Mouse (Mus musculus) kidney, embryonic 14.5 days (tissue): ENCODE data around the gene Pcare. TPM values are rescaled to one million over a fixed set of nuclear protein-coding genes. Genes with fewer than 3 reads are reported as not detected.

Experiments
- ATAC-seq: fragments of 200-750 bp; cut with Nextera tagmentation; 2 replicates; pipeline ENCODE4 v1.8.0; 2017; ENCODE audit warnings: moderate number of reproducible peaks, mild to moderate bottlenecking, moderate TSS enrichment, moderate library complexity; ENCODE audit not compliant: low FRiP score, low TSS enrichment
- H3K27ac ChIP-seq: fragments of 300-500 bp; sonication (generic); 2 replicates; pipeline ENCODE4 v1.5.1; 2014; ENCODE audit warnings: low read depth, mild to moderate bottlenecking, low read length, moderate library complexity, mixed read lengths
- H3K27me3 ChIP-seq: fragments of 300-500 bp; sonication (generic); 2 replicates; pipeline ENCODE4 v1.6.1; 2014; ENCODE audit warnings: mild to moderate bottlenecking, low read length; ENCODE audit not compliant: control insufficient read depth, insufficient read depth
- H3K36me3 ChIP-seq: fragments of 300-500 bp; sonication (generic); 2 replicates; pipeline ENCODE4 v1.6.1; 2014; ENCODE audit warnings: low read length, mixed read lengths; ENCODE audit not compliant: control insufficient read depth, insufficient read depth
- H3K4me1 ChIP-seq: fragments of 300-500 bp; sonication (generic); 2 replicates; pipeline ENCODE4 v1.6.1; 2014; ENCODE audit warnings: low read length, mixed read lengths; ENCODE audit not compliant: control insufficient read depth, insufficient read depth
- H3K4me2 ChIP-seq: fragments of 300-500 bp; sonication (generic); replicated peaks from 2 replicates; pipeline ENCODE4 v1.6.1; 2014; ENCODE audit warnings: low read depth, mild to moderate bottlenecking, low read length
- H3K4me3 ChIP-seq: fragments of 300-500 bp; sonication (generic); 2 replicates; pipeline ENCODE4 v1.5.1; 2014; ENCODE audit warnings: mild to moderate bottlenecking, low read length
- H3K9ac ChIP-seq: fragments of 300-500 bp; sonication (generic); 2 replicates; pipeline ENCODE4 v1.6.1; 2014; ENCODE audit warnings: low read depth, mild to moderate bottlenecking, low read length, moderate library complexity
- H3K9me3 ChIP-seq: fragments of 300-500 bp; sonication (generic); 2 replicates; pipeline ENCODE4 v1.6.1; 2016; ENCODE audit warnings: low read length; ENCODE audit not compliant: control insufficient read depth
- WGBS: fragments of 180-500 bp; shearing (Covaris S2); extraction: QIAGEN DNeasy Blood & Tissue Kit; methylation state at CpG from one replicate; pipeline ENCODE4 v1.1.7; 2014; 5-methylcytosine and 5-hydroxymethylcytosine counted together
- polyA plus RNA-seq: library from polyadenylated mRNA; unstranded; fragments of >200 nt; fragmentation: Nextera tagmentation; extraction: Ambion mirVana; gene quantifications from 2 replicates; pipeline ENCODE4 v1.2.1, GENCODE M21; 2014

Gene Pcare
- polyA plus RNA-seq, 1 experiment from 2014 or later: not detected

DNA sequence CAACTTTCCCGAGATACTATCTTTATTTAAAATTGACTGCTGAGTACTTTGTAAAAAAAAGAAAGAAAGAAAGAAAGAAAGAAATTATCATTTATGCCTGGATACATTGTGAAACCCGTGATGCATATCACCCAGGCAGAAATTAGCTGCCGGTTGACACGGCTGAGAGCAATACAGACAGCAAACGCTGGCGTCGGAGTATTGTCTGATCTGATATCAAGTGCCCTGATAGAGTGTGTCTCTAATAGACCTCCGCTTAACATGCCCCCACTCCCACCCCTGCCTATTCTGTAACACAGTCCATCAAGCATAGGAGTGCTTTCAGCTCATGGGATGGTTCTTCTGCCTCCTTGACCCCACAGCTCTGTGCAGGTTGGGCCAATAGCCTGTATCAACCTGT, 5.1 kb downstream of the Pcare start:
- H3K9ac ChIP-seq: no peak overlapping the region
- H3K4me3 ChIP-seq: no peak overlapping the region
- no peak overlapping the region for H3K4me2 ChIP-seq
- WGBS: 41% methylated on average over 8 of the region's 8 CpGs
- H3K27ac ChIP-seq: no peak overlapping the region
- no peaks in the 10 kb centered on the region for H3K27me3 ChIP-seq
- ATAC-seq: peak; percentile 66; the same call in 1 of the 2 replicates
- no peaks in the 10 kb centered on the region for H3K36me3 ChIP-seq
- no peaks in the 10 kb centered on the region for H3K9me3 ChIP-seq
- H3K4me1 ChIP-seq: peaks cover 4% of the 10 kb centered on the region; the same call in 1 of the 2 replicates

GRCm38 (mm10) chr17:71746114-71746513, 6.6 kb downstream of the Pcare start:
- H3K4me1 ChIP-seq: peaks cover 4% of the 10 kb centered on the region; the same call in 1 of the 2 replicates
- no peaks in the 10 kb centered on the region for H3K27me3 ChIP-seq
- H3K4me2 ChIP-seq: no peak overlapping the region
- no peak overlapping the region for H3K4me3 ChIP-seq
- H3K36me3 ChIP-seq: no peaks in the 10 kb centered on the region
- H3K9ac ChIP-seq: no peak overlapping the region
- 48% methylated on average over 9 of the region's 9 CpGs for WGBS
- no peak for ATAC-seq
- no peak overlapping the region for H3K27ac ChIP-seq
- no peaks in the 10 kb centered on the region for H3K9me3 ChIP-seq

- Histone ChIP-seq H3K36me3 (no peaks in the 10 kb centered on the region), H3K27ac (no peak overlapping the region), H3K4me1 (peaks cover 4% of the 10 kb centered on the region; the same call in 1 of the 2 replicates), H3K4me2 (no peak overlapping the region), H3K4me3 (no peak overlapping the region), H3K9me3 (no peaks in the 10 kb centered on the region), H3K9ac (no peak overlapping the region), H3K27me3 (no peaks in the 10 kb centered on the region)
- WGBS: 36% methylated on average over 5 of the region's 5 CpGs
- no peak for ATAC-seq
Observed at GRCm38 (mm10) chr17:71742935-71743334, 9.8 kb downstream of the Pcare start.

- H3K9ac ChIP-seq: no peak overlapping the region
- H3K27ac ChIP-seq: no peak overlapping the region
- H3K27me3 ChIP-seq: no peaks in the 10 kb centered on the region
- no peak overlapping the region for H3K4me2 ChIP-seq
- no peak for ATAC-seq
- WGBS: 82% methylated on average over 3 of the region's 3 CpGs
- H3K4me1 ChIP-seq: no peaks in the 10 kb centered on the region
- H3K9me3 ChIP-seq: no peaks in the 10 kb centered on the region
- no peaks in the 10 kb centered on the region for H3K36me3 ChIP-seq
- no peak overlapping the region for H3K4me3 ChIP-seq
Observed at GRCm38 (mm10) chr17:71742156-71742555, 10.5 kb downstream of the Pcare start.

- 65% methylated on average over 3 of the region's 3 CpGs for WGBS
- no peak for ATAC-seq
- no peak overlapping the region for H3K9ac ChIP-seq
- H3K36me3 ChIP-seq: no peaks in the 10 kb centered on the region
- no peak overlapping the region for H3K4me3 ChIP-seq
- H3K4me2 ChIP-seq: no peak overlapping the region
- H3K9me3 ChIP-seq: no peaks in the 10 kb centered on the region
- H3K4me1 ChIP-seq: no peaks in the 10 kb centered on the region
- H3K27ac ChIP-seq: no peak overlapping the region
- H3K27me3 ChIP-seq: no peaks in the 10 kb centered on the region
Observed at GRCm38 (mm10) chr17:71736442-71736841, 16.3 kb downstream of the Pcare start.

DNA sequence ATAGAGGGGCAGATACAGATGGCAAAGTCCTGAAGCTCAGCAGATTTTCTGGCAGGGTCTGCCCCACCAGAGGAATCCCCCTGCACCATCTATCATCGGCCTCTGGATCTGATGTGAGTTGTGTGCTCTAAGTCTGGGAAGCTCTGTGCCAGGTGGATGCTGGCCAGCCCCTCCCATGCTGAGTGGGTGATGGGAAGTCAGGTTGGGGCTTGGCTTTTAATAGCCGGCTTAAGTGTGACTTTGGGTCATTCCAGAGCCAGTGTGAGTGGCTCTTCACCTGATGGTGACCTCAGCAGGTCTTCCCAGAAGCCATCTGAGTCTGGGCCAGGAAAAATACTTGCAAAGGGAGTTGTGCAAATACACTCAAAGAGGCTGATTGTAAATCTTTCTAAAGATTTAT, 22.0 kb downstream of the Pcare start:
- 43% methylated on average over 2 of the region's 2 CpGs for WGBS
- Histone ChIP-seq H3K9ac (no peak overlapping the region), H3K4me2 (no peak overlapping the region), H3K4me3 (no peak overlapping the region), H3K27ac (no peak overlapping the region), H3K4me1 (no peaks in the 10 kb centered on the region), H3K36me3 (no peaks in the 10 kb centered on the region), H3K9me3 (no peaks in the 10 kb centered on the region), H3K27me3 (no peaks in the 10 kb centered on the region)
- ATAC-seq: peak; percentile 43; the same call in 1 of the 2 replicates

DNA sequence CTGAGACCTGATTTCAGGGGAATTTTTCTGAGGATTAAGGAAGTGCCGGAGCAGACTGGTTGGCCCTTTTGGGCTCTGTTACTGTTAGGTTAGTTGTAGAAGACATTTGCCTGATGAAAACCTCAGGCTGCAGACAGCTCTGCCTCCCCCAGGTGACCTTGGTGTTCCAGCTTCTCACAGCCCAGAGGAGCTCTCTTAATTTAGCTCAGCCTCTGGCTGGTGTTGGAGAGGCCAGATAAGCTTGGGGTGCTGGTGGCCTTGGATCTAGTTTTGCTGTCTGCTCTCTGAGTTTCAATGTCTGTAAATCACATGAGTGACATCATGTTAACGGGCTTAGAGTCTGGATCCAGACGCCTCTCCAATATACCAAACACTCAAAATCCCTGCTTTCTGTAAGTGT, 31.7 kb downstream of the Pcare start:
- Histone ChIP-seq H3K27me3 (no peaks in the 10 kb centered on the region), H3K27ac (no peak overlapping the region), H3K4me1 (no peaks in the 10 kb centered on the region), H3K36me3 (no peaks in the 10 kb centered on the region), H3K9ac (no peak overlapping the region), H3K9me3 (no peaks in the 10 kb centered on the region), H3K4me2 (no peak overlapping the region), H3K4me3 (no peak overlapping the region)
- WGBS: 49% methylated on average over 3 of the region's 3 CpGs
- ATAC-seq: no peak

DNA sequence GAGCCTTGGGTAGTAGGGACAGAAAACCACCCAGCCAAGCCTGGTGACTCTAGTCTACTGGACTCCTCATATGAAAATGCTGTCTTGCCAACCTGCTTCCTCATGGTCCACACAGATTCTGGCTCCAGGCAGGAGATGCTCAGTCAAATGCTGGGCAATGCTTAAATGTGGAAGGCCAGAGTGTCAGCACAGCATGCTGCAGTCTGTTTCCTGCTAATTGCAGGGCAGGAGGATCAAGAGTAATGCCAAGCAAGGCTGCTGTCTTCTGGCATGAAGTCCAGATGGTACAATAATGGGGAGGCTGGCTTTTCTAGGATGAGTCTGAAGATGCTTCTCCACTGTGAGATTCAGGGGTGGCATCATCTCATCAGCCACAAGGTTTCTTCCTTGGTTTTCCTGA, 32.3 kb downstream of the Pcare start:
- Histone ChIP-seq H3K27me3 (no peaks in the 10 kb centered on the region), H3K9me3 (no peaks in the 10 kb centered on the region), H3K36me3 (no peaks in the 10 kb centered on the region), H3K4me2 (no peak overlapping the region), H3K4me3 (no peak overlapping the region), H3K27ac (no peak overlapping the region), H3K4me1 (no peaks in the 10 kb centered on the region), H3K9ac (no peak overlapping the region)
- ATAC-seq: no peak

DNA sequence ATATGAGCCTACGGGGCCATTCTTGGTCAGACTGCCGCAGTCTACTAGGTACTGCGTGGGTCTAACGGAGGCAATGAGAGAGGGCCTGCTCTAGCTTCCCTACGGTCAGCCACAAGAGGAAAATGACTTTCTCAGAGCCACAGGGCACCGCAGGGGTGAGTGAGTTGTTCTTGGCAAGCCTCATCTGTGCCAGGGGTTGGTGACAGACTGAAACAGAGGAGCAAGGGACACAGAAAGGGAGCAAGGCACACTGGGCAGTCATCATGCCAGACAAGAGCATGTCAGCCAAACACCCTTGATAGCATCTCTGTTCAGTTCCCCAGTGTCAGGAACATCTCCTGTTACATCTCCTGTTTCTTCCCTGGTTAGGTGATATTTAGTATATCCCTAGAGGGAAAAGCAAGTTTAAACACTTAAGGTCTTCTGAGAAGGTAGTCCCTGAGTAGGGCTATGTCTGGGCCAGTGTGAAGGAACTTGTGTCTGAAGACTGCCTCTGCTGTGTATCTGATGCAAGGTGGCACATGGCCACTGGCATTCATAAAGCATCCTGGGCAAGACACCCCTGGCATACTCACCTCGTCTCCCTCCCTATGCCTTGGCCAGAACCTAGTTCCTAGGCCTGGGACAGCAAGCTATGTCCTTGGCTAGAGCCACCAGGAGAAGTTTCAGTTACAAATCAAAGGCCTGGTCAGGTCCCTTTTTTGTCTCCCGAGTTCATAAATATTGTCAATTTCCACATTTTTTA, 34.6 kb downstream of the Pcare start:
- WGBS: 90% methylated on average over 8 of the region's 8 CpGs
- Histone ChIP-seq H3K4me2 (no peak overlapping the region), H3K36me3 (no peaks in the 10 kb centered on the region), H3K4me1 (no peaks in the 10 kb centered on the region), H3K27me3 (no peaks in the 10 kb centered on the region), H3K9ac (no peak overlapping the region), H3K4me3 (no peak overlapping the region), H3K27ac (no peak overlapping the region), H3K9me3 (no peaks in the 10 kb centered on the region)
- no peak for ATAC-seq
